Mouse (Mus musculus) right cerebral cortex, postnatal 25 days (tissue): ENCODE data around the gene Cdca5.
"Not testable (repeated sequence)": the region's sequence is repeated elsewhere in the genome, so short reads cannot be mapped to it uniquely, and the experiment has no call there.

Source experiments
- DNase-seq: peaks from one replicate; pipeline ENCODE4 v3.0.0; 2022

Cdca5 gene

DNA sequence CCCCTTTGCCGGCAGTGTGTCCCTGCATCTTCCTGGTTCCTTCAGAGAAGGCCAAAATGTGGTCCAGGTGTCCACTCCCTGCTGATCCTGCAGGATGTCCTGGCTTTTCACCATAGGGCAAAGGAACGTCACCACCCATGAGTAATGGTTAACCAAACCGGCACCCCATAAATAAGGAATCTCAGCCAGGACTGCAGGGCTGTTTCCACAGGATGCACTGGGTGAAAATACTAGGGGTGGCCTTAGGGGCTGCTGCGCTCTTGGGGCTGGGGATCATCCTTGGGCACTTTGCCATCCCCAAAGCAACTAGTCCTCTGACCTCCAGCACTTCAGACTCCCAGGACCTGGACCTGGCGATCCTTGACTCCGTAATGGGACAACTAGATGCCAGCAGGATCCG lies 20.8 kb downstream of the Cdca5 start, which contains the start of gene Naaladl1:
Gene Naaladl1, plus strand, starts transcription at position 197 of the 400 bp plus-strand sequence.
- DNase-seq, result no peak

DNA sequence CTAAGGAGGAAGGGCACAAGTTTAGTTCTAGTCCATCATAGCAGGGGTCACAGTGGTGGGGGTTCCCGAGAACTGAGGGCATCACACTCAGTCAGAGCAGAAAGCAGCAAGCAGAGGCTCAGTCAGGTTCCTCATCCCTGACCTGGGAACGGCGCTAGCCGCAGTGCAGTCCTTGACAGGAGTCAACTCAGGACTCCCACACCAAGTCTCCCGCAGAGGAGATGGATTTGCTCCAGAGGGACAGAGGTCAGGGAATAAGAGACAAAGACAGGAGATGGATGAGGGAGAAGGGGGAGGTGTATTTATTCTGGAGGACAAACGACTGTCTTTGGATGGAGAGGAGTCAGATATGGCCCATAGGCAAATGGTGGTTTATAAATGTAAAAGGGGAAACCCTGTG lies 28.3 kb downstream of the Cdca5 start:
- DNase-seq, result no peak

DNA sequence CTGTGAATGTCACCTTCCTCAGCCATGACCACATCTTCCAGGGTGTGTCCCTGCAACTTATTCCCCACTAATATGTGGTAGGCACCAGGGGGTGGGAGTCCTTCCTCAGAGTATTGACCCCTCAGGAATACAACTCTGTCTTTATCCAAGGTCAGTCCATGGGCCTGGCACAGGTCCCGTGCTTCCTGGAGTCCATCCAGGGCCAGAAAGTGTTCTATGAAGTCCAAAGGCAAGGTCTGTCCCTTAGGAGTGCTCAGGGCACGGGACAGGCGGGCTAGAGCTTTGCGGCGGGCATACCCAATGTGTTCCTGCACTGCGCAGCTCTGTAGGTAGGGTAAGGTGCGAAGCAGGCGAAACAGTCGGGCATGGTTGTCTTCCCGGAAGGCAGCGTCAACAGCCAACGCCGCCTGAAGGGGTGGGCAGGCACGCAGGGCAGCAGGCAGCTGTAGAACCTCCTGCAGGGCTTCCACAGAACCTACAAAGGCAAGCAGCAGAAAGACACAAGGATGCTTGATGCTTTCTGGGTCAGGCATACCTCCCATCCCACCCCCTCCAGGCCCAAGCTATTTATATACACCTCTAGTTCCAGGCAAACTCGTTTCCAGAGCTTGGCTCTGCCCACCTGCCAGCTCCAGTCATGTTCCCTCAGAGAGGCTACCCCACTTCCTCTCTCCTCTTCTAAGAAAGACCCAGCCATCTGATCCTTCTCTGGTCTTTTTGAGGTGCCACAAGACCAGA lies 31.5 kb downstream of the Cdca5 start:
- DNase-seq, result no peak

DNA sequence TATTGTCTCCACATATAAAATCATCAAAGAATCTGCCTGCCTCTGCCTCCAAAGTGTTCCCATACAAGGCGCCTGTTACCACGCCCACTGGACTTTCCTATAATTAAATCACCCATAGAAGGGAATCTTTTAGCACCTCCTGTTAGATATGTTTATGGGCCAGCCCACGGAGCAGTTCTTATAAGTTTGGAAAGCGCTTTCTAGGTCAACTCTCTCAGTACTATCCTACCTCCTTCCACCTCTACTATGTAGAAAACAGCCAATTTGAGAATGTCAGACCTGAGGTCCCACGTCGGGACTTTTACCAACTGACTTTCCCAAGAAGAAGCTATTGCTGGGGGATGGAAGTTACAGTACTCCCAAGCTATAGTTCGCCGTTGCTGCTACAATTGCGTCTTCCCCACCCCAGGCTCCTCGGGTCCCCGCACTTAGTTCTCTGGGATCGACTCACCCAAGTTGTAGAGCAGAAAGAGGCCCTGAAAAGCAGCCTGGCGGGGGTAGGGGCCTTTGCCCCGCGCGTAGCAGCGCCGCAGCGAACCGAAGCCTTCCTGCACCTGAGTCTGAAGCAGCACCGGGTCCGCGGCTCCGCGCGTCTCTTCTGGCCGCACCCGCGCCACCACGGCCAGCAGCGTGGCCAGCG lies 32.7 kb downstream of the Cdca5 start:
- DNase-seq, result no peak

DNA sequence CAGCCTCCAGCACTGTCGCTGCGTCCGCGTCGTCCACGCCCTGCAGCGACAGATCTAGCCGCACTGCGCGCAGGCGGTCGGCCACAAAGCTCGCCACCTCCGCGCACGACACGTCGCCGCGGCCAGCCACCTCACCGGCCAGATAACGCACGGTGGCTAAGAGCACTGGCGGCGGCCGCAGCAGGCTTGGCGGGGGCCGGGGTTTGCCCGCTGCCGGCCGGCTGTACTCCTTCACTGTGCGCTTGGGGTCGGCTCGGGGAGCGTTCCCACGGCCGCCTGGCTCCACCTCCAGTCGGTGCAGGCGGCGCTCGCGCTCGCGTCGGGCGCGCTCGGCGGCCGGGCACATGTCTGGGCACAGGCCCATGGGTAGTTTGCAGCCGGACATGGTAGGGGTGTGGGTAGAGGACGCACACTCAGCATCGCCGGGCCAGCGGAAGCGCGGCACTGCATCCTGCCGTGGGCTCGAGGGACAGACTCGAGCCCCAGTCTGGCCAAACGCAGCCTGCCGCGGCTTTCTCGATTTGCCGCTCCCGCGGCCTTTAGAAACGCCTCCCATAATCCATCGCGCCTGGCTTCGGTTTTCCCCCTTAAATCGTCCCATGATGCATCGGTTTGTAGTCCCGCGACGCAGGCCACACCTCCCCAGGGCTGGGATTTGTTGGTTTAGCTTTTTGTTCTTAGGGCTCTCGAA lies 33.3 kb downstream of the Cdca5 start, which contains the start of gene Sac3d1:
Gene Sac3d1, minus strand, starts transcription at position 665 of the 691 bp plus-strand sequence.
- DNase-seq, result peak; percentile 89

DNA sequence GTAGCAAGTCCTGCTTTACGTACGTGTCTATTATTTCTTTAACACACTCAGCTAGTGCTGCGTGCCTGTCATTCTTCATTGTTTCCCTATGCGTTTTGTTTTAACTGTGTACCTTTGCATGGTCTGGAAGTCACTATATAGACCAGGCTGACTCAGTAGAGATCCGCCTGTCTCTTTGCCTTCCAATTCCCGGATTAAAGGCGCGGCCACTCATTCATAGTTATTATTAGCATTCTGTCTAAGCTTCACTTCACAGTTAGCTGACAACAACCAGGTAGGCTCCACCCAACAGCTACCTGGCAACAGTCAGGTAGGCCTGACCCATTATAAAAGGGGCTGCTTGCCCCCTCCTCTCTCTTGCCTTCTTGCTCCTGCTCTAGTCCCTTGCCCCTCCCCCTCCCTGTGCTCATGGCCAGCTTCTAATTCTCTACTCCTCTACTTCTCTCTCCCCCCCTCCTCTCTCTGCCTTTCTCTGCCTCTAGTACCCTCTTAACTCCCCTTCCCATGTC lies 33.9 kb downstream of the Cdca5 start:
- DNase-seq, result no peak

DNA sequence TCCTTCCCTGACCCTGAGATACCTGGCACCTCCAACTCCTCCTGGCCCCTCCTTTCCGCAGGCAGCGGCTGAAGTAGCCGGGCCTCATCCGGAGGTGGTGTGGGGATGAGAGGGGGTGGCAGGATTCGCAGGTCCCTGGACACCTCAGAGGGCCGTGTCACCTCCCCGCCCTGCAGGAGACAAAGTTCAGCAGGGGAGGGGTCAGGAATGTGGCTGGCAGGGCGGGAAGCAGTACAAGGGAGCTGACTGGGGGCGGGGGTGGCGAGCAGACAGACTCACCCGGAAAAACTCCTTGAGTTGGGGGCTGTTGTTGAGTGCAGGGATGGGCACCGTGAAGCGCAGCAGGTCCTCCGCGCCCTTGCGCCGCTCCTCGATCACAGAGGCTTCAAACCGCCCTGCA lies 37.0 kb downstream of the Cdca5 start:
- DNase-seq, result no peak

DNA sequence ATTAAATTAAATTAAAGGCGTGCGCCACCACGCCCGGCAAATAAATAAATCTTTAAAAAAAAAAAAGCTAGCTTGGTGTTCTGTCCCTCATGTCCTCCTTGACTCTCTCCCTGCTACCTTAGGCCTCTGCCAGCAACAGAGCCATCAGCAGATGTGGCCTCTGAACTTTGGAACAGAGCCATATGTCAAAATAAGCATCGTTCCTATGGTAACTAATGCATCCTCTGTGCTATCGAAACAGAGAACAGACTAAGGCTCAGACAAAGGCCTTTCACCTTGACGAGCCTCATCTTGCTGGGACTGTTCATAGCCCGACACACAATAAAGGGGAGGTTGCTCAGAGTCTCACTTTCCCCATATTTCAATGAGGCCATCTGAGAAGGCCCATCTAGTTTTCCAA lies 38.5 kb downstream of the Cdca5 start:
- DNase-seq, result no peak

DNA sequence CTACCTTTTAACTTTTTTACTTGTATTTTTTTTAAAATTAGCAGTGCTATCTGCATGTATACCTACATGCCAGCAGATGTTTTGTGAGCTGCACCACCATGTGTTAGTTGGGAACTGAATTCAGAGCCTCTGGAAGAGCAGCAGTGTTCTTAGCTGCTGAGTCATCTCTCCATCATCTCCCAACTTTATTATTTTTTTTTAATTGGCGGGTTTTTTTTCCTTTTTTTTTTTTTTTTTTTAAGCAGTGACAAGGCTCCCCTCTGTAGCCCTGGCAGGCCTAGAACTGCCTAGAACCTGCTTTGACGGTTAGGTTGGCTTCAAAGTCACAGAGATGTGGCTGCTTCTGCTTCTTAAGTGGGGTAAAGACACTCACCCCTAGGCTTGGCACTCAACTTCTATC lies 40.1 kb downstream of the Cdca5 start:
- no peak for DNase-seq

DNA sequence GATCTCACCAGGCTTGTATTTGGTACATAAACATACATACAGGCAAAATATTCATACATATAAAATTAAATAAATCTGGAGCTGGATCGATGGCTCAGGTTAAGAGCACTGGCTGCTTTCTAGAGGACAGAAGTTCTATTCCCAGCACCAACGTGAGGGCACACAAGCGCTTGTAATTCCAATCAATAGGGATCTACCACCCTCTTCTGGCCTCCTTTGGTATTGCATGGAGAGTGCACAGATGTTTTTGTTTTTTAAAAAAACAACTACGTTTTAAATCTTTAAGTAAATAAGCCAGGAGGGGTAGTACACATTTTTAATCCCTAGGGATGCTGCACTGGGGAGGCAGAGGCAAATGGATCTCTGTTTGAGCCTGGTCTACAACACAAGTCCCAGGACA lies 41.5 kb downstream of the Cdca5 start:
- no peak for DNase-seq

DNA sequence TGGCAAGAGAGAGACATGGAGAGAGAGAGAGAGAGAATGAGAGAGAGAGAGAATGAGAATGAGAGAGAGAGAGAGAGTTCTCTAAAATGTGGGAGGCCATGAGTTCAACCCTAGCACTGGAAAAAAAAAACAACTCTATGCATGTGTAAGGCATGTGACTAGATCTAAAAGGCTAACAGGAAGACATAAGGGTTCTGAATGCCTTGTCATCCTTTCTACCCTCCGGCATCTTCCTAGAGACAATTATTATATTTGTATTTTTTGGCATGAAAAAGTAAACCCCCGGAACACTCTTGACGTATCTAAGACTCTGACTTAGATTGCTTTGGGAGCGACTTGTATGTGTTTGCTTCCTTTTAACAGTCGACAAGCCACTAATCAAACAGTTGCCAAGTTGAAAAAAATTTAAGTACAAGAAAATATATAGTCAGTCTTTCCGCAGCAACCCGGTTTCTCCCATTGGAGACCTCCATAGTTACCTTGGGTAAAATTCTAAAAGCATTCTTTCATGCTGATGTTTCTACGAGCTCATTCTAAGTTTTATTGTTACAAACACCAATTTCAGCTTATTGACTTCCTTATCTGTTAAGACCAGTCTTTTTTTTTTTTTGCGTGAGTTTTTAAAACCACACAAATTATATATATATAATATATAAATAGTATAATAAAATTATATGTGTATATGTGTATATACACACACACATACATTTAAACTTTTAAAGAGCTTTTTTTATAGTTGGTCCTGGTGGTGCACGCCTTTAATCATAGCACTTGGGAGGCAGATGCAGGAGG lies 42.2 kb downstream of the Cdca5 start:
- no peak for DNase-seq

DNA sequence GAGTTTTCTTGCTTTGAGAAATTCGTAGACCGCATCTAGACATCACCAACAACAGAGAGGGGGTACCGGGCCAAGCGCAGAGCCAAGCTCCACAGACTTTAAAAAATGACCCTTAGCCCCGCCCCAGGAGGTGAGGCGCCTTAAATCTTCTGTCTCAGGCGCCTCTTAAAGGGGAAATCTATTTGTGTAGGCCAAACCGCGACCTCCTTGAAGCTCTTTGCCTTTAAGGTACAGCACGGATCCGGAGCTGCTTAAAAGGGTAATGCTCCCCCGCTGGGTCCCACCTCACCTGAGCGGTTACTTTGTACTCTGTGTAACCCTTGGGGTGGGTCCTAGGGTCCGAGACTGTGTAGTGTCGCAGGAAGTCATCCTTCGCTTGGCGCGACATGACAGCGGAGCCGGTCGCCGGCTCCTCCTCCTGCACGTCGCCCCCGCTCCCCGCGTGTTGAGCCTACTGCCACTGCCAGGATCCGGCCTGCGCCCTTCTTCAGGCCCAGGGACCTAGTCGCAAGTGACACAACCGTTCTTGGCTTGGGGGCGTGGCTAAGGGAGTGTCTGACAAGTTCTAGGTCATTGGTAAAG lies 43.1 kb downstream of the Cdca5 start, which contains the start of gene Snx15:
Gene Snx15, minus strand, starts transcription at position 545 of the 582 bp plus-strand sequence.
- DNase-seq, result peak; percentile 93

DNA sequence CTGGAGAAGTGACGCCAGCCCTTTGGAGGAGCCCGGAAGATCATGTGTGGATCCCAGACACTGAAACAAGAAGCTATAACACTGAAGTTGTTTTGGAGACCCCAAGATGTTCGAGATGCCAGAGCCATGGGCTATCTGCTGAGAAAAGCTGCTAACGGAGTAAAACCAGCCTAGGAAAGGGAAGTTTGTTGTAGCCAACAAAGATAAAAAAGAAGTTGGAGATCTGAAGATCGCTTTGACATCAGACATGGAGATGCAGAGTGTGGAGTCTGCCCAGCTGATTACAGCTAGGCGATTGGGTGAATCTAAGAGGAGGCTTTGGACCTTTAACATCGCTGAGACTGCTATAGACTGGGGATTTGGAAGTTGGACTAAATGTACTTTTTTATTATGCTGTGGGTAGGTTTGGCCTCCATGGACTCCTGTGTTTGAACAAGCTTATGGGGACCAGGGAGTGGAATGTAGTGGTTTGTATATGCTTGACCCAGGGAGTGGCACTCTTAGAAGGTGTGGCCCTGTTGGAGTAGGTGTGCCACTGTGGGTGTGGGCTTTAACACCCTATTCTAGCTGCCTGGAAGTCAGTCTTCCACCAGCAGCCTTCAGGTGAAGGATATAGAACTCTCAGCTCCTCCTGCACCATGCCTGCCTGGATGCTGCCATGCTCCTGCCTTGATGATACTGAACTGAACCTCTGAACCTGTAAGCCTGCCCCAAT lies 45.8 kb downstream of the Cdca5 start:
- DNase-seq, result not testable (repeated sequence)

DNA sequence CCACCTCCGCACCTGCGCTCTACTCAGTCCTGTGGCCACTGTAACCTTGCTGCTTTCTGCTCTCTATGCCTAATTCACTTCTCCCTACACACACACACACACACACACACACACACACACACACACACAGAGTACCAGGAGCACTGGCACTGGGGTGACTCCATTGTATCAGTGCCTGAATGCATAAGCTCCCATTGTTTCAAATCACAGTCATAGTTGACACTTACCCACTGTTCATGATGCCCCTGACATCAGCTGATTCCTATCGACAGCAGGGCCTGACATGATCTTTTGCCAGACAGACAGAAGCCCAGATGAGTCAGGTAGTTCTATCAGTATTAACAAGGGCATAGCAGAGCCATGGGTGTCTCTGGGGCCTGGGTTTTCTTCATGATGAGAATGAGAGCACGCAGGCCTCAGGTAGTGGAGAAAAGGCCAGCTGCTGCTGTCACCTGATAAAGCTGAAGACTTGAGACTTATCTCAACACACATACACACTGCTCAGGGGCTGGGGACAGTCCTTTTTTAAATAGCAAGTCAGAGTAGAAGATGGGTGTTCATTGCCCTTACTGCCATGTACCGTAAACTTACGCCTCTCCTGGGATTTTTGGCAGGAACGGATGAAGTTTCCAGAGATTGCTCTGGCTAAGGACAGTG lies 47.5 kb downstream of the Cdca5 start:
- DNase-seq, result no peak

DNA sequence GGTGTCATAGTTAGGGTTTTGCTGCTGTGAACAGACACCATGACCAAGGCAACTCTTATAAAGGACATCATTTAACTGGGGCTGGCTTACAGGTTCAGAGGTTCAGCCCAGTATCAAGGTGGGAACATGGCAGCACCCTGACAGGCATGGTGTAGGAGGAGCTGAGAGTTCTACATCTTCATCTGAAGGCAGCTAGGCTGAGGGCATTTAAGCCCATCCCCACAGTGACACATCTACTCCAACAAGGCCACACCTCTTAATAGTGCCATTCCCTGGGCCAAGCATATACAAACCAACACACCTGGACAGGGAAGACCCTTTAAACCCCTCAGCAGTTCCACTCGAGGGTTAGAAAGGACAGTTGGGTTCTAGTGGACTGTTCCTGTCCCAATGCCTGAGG lies 48.4 kb downstream of the Cdca5 start:
- DNase-seq, result not testable (repeated sequence)

DNA sequence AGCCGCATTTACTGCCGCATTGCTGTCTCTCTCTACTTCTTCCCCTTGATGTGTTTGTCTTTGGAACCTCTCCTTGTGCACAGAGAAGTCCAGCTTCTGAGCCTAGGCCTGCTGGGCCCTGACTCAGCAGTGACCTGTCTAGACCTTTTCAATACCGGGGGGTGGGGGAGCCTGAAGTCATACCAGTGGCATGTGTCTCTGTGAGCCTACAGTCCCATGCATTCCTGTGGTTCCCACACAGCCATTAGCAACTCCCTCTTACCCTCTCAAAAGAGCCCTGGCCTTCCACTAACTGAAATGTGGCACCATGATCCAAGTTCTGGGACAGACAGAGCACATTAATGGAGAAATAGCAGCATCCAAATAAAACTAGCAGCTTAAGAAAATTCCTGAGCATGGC lies 51.6 kb downstream of the Cdca5 start:
- no peak for DNase-seq

DNA sequence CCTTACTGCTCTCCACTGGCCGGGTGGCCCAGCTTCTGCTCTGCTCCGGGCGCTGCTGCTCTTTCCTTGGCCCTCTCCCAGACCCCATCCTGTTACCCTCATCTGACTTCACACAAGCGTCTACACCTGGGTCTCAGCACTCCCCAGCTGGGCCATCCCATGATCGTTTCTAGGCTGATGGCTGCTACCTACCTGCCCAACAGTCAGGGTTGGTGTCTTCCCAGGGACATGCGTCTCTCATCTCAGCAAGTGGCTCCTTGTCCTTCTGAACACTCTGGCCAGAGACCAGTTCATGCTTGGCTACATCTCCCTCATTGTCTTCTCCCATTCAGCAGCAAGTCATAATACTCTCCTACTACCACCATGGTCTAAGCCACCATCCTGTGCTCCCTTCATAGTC lies 54.9 kb downstream of the Cdca5 start:
- no peak for DNase-seq

DNA sequence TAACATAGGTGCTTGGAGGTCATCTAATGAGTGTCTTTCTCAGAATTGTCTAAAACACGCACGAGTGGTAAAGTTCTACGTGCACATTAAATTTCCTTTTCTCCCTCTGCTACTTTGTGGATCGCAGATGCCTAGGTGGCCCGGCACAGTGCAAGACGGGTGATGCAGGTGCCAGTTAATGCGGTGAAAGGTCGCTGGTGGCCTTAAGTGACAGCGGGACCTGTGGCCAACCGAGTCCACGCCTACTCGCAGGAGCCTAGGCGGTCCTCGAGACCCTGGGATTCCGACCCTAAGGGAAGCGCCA lies 55.5 kb downstream of the Cdca5 start:
- DNase-seq, result no peak

DNA sequence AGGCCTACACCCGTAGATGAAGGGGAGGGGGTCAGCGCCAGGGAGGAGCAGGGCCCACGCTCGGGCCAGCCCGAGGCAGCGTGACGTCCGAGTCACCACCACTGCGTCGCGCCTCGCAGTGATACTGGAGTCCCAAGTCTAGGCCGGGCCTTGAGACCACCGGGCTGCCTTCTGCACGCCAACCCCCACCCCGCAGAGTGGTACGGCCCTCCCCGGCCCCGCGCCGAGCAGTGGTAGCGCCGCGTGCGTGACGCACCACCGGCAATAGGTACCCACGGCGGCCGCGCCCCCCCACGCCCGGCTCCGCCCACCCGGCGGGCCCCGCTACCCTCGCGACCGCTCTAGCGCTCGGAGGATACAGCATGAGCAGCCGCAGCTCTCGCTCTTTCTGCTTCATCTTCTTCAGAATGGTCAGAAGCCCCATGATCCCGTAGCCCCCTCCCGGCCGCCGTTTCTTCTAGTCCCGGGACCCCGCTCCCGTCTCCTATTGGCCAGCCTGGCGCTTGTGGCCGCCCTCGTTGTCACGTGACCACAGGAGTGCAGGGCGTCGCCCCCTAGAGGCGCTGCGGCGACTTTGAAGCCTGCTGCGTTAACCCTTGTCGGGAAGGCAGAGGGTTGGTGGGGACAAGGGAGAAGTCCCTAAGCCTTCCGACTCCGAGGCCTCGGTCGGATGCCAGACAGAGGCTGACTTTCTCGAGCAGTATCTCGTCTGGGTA lies 56.1 kb downstream of the Cdca5 start, which contains the start of gene Batf2:
Gene Batf2, plus strand, starts transcription at position 306 of the 716 bp plus-strand sequence.
- DNase-seq, result peak; percentile 91

DNA sequence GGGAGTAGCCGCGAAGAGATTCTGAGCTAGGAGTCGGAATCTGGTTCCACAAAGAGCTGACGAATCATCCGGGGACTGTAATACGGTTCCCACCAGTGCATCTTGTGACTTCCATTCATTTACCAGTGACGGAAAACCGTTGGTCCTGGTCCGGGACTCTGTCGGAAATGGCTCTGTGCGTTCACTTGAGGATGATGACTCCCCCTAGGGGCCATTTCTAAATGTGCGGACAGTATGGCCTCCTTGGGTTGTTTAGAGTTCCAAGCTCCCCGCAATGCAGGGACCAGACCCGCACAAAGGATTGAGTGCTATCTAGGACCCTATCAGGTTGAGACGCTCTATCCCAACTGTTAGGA lies 56.6 kb downstream of the Cdca5 start, which contains the start of gene Arl2:
Gene Arl2, minus strand, starts transcription at position 155 of the 356 bp plus-strand sequence.
- DNase-seq, result peak; percentile 75
